Mouse (Mus musculus) left cerebral cortex, adult 2 months (tissue): Measurements from ENCODE around the gene Prpf6. TPM values are rescaled to one million over a fixed set of nuclear protein-coding genes. Genes with fewer than 3 reads are reported as not detected.
A peak's percentile ranks its signal among the peaks of the same experiment; 100 is the strongest.

Source experiments
- DNase-seq, 2 experiments: peaks; one replicate each; pipeline ENCODE4 v3.0.0; 2021 to 2022; ENCODE audit warnings: low spot score in 2 of 2, mixed read lengths in 1 of 2; ENCODE audit errors: extremely low spot score in 1 of 2
- H3K27ac ChIP-seq: fragments of 200-600 bp; 2 replicates; pipeline ENCODE4 v1.8.1; 2022
- H3K4me3 ChIP-seq: fragments of 200-600 bp; 2 replicates; pipeline ENCODE4 v1.8.1; 2022
- CTCF ChIP-seq: fragments of 200-600 bp; IDR thresholded peaks from 2 replicates; pipeline ENCODE4 v1.8.1; 2022; ENCODE audit warnings: antibody characterized with exemption, mild to moderate bottlenecking, moderate library complexity
- intact Hi-C: fragments of 180-260 bp; cut with DNase I; formaldehyde crosslinking; loops from one replicate; pipeline ENCODE4 v1.15.1; 2025
- total RNA-seq, 2 experiments: library from RNA; stranded (reverse); gene quantifications; 2 replicates each; pipeline ENCODE4 v1.2.3; 2021

Gene Prpf6
- total RNA-seq, 2 experiments from 2014 or later, result 54.4 to 57.4 TPM

DNA sequence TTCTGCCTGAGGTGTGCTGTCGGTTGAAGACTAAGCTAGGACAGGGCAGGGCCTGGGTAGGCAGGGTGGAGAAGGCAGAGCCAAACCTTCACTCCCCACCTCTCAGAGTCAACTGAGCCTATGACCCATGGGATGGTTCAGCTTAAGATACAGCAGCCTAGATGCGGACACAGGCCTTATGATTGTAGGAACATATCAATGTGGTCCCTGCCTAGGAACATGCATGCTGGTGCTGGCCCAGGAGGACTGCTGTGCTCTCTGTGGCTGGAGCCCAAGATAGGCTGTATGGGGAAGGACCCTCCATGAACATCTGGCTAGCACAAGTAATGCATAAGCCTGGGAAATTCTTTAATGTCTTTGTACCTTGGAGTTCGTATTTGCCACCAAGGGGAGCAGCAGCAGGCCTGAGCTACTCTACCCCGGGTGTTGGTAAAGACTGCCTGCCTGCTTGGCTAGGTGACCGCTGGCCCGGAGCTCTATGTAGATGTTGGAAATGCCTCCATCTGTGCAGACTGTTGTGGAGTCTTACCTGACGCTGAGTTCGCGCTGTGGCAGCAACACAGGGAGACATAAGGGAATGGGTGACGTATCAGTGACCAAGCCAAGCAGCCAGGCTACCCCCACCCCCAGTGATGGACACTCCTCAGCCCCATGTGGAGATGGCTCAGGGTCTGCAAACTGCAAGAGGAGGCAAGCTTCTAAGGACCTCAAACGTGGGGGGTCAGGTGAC is 19.6 kb upstream of the Prpf6 start:
- Histone ChIP-seq H3K4me3 (no peak overlapping the region), H3K27ac (no peak overlapping the region)
- no peak for TF ChIP-seq CTCF
- intact Hi-C loops, result no loop called here
- DNase-seq, result no peak

DNA sequence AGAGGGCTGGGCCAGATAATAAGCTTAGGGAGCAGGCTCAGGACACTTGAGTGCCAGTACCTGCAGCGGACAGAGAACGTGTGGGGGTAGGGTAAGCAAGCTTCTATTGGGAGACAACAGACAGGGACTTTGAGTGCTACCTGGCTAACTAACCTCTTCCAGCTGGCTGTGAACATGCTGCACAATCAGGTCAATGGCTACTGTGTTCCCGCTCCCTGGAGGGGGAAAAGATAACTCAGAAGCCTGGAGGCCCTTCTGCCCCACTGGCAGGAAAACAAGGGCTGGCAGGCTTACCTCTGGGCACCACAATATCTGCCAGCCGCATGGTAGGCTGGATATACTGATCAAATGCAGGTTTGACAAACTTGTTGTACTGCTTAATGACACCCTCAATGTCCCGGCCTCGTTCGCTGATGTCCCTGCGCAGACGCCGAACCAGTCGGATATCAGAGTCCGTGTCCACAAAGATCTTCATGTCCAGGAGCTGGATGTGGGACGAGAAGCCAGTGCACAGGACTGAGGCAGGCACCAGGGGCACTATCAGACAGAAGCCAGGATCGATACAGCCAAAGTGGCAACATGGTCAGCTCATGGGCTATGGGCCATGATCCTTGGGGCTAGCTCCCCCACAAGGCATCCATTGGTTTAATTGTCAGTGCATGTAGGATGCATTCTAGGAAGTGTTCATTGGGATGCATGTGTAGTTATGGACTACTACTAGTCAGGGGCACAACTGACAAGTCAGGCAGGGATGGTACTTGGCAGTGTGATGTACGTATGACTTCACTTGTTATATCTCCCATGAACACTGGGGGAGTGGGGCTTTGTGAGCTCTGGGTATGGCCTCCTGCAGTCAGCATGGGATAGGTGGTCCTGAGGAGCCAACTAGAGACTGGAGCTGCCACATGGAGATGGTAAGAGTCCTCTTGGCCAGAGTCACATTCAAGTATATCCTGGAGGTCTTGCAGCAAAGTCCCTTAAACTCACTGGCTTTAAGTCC is 18.4 kb upstream of the Prpf6 start:
- intact Hi-C loops, result no loop called here

DNA sequence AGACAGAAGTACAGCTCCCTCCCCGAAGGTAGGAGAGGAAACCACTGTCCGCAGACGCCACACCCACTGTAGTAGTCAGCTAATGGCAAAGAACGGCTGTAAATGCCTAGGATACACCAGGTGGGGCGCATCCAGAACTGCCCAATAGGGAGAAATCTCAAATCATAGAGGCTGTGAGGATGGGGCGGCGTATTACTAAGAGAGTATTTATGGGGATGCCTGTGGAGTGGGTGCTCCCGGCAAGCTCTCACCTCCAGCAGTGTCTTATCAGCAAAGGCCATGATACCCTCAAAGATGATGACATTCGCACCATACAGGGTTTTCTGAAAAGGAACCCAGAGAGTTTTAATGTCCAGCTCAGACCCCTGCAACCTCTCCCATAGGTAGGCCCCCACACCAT is 17.7 kb upstream of the Prpf6 start:
- no peak for TF ChIP-seq CTCF
- Histone ChIP-seq H3K4me3 (no peak overlapping the region), H3K27ac (no peak overlapping the region)
- intact Hi-C loops, result no loop called here
- DNase-seq, result no peak

More for the DNA sequence above, 18.4 kb upstream of the Prpf6 start:
- H3K27ac ChIP-seq, result no peak overlapping the region
- DNase-seq, result no peak
- no peak for TF ChIP-seq CTCF
- H3K4me3 ChIP-seq, result no peak overlapping the region

DNA sequence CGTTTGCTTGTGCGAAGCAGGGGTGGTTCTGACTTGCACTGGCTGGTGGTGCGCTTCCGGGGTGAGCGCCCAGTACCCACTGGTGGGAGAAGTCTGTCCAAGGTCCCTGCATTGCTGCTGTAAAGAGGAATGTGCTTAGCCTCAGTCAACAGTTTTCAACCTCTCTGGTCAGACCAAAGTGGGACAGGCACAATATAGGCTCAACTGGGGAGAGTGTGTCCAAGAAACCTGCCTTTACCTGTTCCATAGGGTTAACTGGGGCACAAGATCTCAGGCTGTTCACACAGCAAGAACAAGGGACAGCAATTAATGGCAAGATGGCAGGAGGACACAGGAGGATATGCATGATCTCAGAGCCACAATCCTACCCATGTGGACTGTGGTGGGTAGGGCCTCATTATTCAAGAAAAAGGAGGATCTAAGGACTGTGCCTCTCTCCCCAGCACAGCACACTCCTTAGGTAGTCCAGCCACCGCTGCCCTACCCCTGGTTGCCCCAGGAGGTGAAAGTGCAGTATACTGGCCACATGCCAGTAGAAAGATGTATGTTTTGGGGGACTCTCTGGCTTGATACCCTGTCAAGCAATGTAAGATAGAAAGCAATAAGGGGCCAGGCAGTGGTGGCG is 16.6 kb upstream of the Prpf6 start:
- TF ChIP-seq CTCF, result no peak
- intact Hi-C loops, result no loop called here
- DNase-seq, result no peak
- no peak overlapping the region for H3K4me3 ChIP-seq
- H3K27ac ChIP-seq, result no peak overlapping the region

DNA sequence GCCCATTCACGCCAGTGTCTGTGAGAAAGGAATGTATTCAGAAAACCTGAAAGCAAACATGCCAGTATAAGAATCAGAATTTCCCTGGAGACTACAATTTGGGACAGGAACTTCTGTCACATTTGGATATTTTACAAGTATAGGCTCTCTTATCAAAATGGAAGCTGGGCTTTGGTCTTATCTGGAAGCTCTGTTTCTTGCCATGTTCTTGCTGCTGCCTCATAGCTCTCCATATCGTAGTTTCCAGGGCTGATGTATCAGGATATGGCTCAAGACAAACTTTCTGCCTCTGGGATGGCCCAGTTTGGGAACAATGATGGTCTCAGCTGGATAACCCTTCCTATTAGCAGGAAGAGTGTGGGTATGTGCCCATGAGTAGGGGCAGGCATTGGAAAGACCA is 15.1 kb upstream of the Prpf6 start:
- intact Hi-C loops, result no loop called here
- TF ChIP-seq CTCF, result no peak
- DNase-seq, result no peak

DNA sequence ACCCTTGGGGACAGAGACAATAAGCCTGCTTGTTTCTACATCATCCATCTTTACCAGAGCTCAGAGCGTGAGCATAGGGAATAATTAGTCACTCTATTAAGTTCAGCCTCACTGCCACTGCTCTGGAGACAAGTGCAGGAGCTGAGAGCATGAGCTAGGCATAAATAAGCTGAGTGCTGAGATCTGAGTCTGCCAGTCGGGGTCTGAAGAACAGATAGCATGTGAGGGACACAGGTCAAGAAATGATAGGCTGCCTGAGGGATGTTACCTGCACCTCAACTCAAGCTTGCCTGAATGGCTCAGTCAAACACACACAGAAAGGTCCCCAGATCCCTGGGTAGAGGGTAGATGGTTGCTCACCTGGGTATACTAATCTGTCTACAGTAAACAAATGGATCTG is 14.5 kb upstream of the Prpf6 start:
- no peak for TF ChIP-seq CTCF
- intact Hi-C loops, result no loop called here
- DNase-seq, result no peak
- no peak overlapping the region for H3K4me3 ChIP-seq
- no peak overlapping the region for H3K27ac ChIP-seq

More for the DNA sequence above, 15.1 kb upstream of the Prpf6 start:
- Histone ChIP-seq H3K27ac (no peak overlapping the region), H3K4me3 (no peak overlapping the region)

DNA sequence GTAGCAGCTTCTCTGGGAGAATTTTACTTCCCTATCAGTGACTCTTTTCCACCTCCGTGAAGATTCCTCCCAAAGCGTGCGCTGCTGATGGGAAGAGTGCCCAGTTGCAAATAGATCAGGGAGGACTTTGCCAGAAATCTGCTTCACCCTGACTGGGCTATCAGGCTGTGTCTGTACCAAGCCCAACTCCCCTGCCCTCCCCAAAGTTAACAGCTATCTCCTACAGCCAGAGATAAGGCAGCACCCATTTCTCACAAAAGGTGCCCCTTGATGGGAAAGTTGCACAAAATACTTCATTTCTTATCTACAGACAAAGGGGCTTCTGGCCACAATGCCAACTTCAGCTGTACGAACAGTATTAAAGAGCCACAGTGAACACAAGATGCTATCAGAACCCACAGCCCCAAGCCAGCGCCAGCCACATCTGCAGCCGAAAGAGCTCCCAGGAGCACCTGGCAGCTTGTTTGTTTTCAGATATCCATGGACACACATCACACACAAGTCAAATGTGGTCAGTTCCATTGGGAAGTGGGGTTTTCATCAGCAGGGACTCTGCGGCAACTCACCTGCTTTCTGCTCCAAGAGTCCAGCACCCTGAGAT is 13.6 kb upstream of the Prpf6 start:
- intact Hi-C loops, result no loop called here
- TF ChIP-seq CTCF, result no peak
- no peak for DNase-seq
- H3K4me3 ChIP-seq, result no peak overlapping the region
- no peak overlapping the region for H3K27ac ChIP-seq

DNA sequence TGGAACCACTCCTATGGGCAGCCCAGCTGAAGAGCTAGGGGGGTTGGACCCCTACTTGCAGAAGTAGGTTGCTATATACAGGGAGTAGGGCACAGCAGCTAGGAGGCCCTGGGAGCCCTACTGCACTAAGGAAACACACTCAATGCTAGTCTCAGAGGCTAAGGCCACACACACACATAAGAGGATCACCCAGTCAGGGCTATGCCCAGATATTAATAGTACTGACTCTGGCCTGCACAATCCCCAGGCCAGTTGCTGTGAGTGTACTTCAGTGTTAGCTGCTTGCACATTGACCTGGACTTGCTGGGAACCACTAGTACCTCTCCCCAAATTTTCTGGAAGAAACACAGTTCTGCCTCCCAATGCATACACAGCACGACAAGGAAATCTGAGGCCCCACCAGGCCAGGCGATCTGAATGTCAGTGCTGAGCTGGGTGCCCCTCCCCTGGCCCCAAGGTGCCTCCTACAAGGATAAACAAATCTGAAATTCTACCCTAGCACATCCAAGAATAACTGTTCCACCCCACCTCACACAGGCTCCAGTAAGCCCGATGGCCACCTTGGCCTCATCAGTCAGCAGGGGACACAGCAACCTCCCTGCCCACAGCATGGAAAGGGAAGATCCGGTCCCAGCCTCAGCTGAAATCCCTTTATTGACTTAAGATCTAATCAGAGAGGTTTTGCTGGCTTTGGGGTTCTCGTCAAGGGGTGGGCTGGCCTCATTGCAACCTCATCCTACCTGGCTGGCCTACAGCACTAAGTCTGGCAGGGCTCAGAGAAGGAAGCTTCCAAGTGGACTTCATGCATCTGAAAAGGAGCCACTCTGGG is 12.7 kb upstream of the Prpf6 start:
- DNase-seq, result no peak
- H3K27ac ChIP-seq, result no peak overlapping the region
- no peak for TF ChIP-seq CTCF
- H3K4me3 ChIP-seq, result no peak overlapping the region
- intact Hi-C loops, result no loop called here

DNA sequence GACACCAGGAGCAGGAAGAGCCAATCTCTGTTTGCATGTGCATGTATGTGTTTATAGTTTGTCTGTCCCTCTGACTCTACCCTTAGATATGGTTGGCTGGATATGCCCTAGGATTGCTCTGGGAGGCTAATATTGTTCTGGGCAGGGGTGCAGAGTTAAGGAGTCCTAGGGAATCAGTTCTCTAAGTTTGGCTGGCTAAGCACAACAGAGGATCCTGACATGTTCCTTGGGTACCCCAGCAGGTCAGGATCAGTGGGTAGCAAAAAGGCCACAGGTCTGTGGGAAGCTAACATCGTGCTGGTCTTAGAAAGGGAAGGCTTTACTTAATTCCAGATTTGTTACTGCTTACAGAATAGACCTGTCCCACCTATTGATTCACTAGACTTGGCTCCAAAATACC is 12.0 kb upstream of the Prpf6 start:
- intact Hi-C loops, result loop anchor here (5.0 kb wide), 1 partner anchor 187 kb away; no protein-coding TSS in a partner anchor
- TF ChIP-seq CTCF, result no peak
- Histone ChIP-seq H3K4me3 (no peak overlapping the region), H3K27ac (no peak overlapping the region)
- no peak for DNase-seq

DNA sequence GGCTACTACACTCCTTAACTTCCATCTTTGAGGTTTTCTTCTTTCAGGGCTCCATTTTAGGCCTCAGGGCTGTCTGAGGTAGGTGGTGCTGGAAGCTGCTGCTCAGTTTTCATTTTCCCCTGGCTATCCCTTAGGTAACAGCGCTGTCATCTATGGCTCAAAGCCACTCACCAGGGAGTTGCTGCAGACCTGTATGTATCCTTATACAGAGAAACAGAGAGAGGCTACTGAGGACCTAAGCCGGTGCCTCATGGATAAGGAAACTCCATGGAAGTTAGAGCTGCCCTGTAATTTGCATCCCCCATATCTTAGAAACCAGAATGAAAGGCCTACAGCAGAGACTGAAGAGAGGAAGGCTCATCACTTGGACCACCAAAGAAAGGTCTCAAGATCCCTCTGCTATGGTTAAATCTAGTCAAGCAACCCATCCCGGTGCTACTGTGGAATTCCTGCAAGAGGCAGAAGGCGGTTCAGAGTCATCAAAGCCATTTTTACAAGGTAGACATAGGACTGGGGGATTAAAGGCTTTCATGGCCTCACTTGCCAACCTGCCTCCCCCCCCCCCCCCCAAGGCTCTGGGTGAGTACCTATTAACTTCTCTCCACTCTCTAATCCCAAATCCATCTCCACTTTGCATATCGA is 11.4 kb upstream of the Prpf6 start:
- no peak for DNase-seq
- intact Hi-C loops, result loop anchor here (5.0 kb wide), 1 partner anchor 188 kb away; no protein-coding TSS in a partner anchor
- no peak for TF ChIP-seq CTCF
- peak overlapping the region; percentile 96; the same call in 1 of the 2 replicates for H3K27ac ChIP-seq
- H3K4me3 ChIP-seq, result peak overlapping the region; percentile 55
